Mouse (Mus musculus) adrenal gland (tissue): Measurements from ENCODE around the gene Zbtb48.

Source experiments
- intact Hi-C: fragments of 180-260 bp; cut with DNase I; formaldehyde crosslinking; loops from one replicate; pipeline ENCODE4 v1.15.1; 2025

The Zbtb48 gene

GRCm38 (mm10) chr4:152032922-152033321, 5.5 kb upstream of the Zbtb48 start:
- intact Hi-C loops, result loop anchor here (5.0 kb wide), 1 partner anchor 51 kb away; no protein-coding TSS in a partner anchor

GRCm38 (mm10) chr4:152029997-152030396, 2.5 kb upstream of the Zbtb48 start:
- intact Hi-C loops, result loop anchor here (5.0 kb wide), 1 partner anchor 48 kb away; no protein-coding TSS in a partner anchor

GRCm38 (mm10) chr4:152029087-152029486, 1.6 kb upstream of the Zbtb48 start:
- intact Hi-C loops, result no loop called here

- intact Hi-C loops, result no loop called here
These were observed 985 bp upstream of the Zbtb48 start for GRCm38 (mm10) chr4:152028456-152028855.

- intact Hi-C loops, result no loop called here
These were observed 541 bp downstream of the Zbtb48 start for GRCm38 (mm10) chr4:152026751-152027508.

- intact Hi-C loops, result no loop called here
These were observed 2.9 kb downstream of the Zbtb48 start for GRCm38 (mm10) chr4:152024525-152024924.

GRCm38 (mm10) chr4:152022506-152022905, 5.0 kb downstream of the Zbtb48 start:
- intact Hi-C loops, result no loop called here

GRCm38 (mm10) chr4:152021568-152022097, 5.8 kb downstream of the Zbtb48 start:
- intact Hi-C loops, result no loop called here

- intact Hi-C loops, result no loop called here
These were observed 7.4 kb downstream of the Zbtb48 start for GRCm38 (mm10) chr4:152020024-152020423.

- intact Hi-C loops, result no loop called here
These were observed 8.4 kb downstream of the Zbtb48 start for GRCm38 (mm10) chr4:152019073-152019472.

GRCm38 (mm10) chr4:152013036-152013813, 14.2 kb downstream of the Zbtb48 start:
- intact Hi-C loops, result no loop called here

GRCm38 (mm10) chr4:152012109-152012508, 15.4 kb downstream of the Zbtb48 start:
- intact Hi-C loops, result no loop called here

- intact Hi-C loops, result no loop called here
These were observed 16.2 kb downstream of the Zbtb48 start for GRCm38 (mm10) chr4:152011171-152011760.

GRCm38 (mm10) chr4:152010707-152011134, 16.8 kb downstream of the Zbtb48 start:
- intact Hi-C loops, result no loop called here

GRCm38 (mm10) chr4:152010091-152010706, 17.3 kb downstream of the Zbtb48 start:
- intact Hi-C loops, result no loop called here

GRCm38 (mm10) chr4:152009076-152010051, 18.1 kb downstream of the Zbtb48 start:
- intact Hi-C loops, result no loop called here

GRCm38 (mm10) chr4:152008622-152009075, 18.8 kb downstream of the Zbtb48 start, which contains the start of gene Klhl21:
Gene Klhl21 (plus strand): TSS chr4:152008803.
- intact Hi-C loops, result no loop called here

GRCm38 (mm10) chr4:152008148-152008500, 19.3 kb downstream of the Zbtb48 start:
- intact Hi-C loops, result no loop called here

- intact Hi-C loops, result no loop called here
These were observed 19.9 kb downstream of the Zbtb48 start for GRCm38 (mm10) chr4:152007481-152008147.
